Mouse (Mus musculus): ENCODE results near the gene Mtor. TPM values are rescaled to one million over a fixed set of nuclear protein-coding genes. Genes with fewer than 3 reads are reported as not detected.
A peak's percentile ranks its signal among the peaks of the same experiment; 100 is the strongest.

Mtor gene
- total and polyA plus RNA-seq, 2 experiments from 2014 or later = 28.0 to 43.6 TPM

DNA sequence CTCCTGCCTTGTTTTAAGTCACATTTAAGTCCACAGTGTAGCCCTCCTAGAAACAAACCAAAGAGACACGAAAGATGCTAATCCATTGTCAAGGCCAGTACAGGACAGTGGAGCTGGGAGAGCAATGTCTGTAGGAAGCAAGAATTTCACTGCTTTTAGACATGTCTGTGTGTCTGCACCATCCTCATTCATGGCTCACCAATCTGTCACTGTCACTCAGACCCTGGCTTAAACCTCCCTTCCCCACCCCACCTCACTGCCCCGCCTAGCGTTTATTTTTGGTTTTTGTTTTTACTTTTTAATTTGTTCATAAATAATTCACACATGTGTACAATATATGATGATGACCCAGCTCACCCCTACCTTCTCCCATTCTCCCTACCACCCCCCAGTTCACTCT lies 84.1 kb downstream of the Mtor start:
- no peak overlapping the region for H3K9ac ChIP-seq
- H3K4me1 ChIP-seq (ENCODE audit: insufficient read depth) = no peaks in the 10 kb centered on the region
- 95% methylated on average over 3 of the region's 3 CpGs for WGBS
- ATAC-seq (no peak), DNase-seq (no peak)
- peaks cover 88% of the 10 kb centered on the region for H3K36me3 ChIP-seq (ENCODE audit: insufficient read depth)
- no peaks in the 10 kb centered on the region for H3K27me3 ChIP-seq (ENCODE audit: insufficient read depth, low read length)
- TF ChIP-seq CTCF (IDR thresholded peaks at IDR 0.05; ENCODE audit: low read depth) = no peak
- no peaks in the 10 kb centered on the region for H3K9me3 ChIP-seq (ENCODE audit: low read length)
- no peak overlapping the region for H3K4me2 ChIP-seq (ENCODE audit: low read depth)
- H3K27ac ChIP-seq (ENCODE audit: low read depth, low read length) = no peak overlapping the region
- H3K4me3 ChIP-seq (ENCODE audit: low read depth, low read length) = no peak overlapping the region

DNA sequence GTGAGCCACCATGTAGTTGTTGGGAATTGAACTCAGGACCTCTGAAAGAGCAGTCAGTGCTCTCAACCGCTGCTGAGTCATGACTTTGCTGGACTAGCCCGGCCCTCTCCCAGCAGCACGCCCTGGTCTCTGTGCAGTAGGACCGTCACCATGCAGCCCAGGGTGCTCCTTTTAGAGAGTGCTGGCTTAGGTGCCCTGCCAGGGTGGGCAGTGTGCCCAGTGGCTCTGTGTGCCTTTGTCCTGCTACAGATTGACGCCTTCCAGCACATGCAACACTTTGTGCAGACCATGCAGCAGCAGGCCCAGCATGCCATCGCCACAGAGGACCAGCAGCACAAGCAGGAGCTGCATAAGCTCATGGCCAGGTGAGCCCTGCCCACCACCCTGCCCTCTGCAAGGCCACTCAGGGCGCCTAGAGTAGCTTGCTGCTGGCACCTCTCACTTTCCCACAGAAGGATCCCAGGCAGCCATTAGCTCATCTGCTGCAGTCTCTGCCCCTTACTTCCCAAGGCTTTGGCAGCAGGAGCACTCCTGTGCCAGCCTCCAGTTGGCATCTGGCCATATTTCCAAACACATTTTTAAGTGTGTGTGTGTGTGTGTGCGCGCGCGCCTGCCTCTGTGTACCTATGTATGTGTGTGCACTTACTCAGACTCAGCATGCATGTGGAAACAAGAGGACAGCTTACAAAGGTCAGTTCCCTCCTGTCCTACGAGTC lies 85.4 kb downstream of the Mtor start:
- Histone ChIP-seq H3K9ac (no peak overlapping the region), H3K9me3 (ENCODE audit: low read length) (no peaks in the 10 kb centered on the region), H3K4me2 (ENCODE audit: low read depth) (no peak overlapping the region), H3K4me1 (ENCODE audit: insufficient read depth) (no peaks in the 10 kb centered on the region), H3K4me3 (ENCODE audit: low read depth, low read length) (no peak overlapping the region), H3K27ac (ENCODE audit: low read depth, low read length) (no peak overlapping the region), H3K27me3 (ENCODE audit: insufficient read depth, low read length) (no peaks in the 10 kb centered on the region), H3K36me3 (ENCODE audit: insufficient read depth) (peaks cover 91% of the 10 kb centered on the region)
- TF ChIP-seq CTCF (IDR thresholded peaks at IDR 0.05; ENCODE audit: low read depth) = no peak
- 56% methylated on average over 12 of the region's 12 CpGs for WGBS
- ATAC-seq (peak; percentile 84), DNase-seq (peak; percentile 45)

DNA sequence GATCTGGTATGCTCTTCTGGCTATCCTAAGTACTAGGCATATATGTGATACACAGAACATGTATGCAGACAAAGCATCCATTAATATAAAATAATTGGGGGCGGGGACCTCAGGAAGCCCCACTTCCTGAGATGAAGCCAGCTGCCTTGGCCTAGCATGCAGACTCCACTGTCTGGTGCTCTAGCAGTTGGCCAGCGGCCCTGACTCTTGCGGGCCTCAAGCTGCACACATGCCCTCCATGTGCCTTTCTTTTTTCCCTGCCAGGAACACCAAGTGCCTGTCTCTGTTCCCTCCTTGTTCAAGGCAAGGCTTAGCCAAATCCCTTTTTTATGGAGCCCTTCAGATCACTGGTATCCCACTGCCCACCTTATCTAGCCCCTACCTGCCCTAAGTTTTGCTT lies 87.5 kb downstream of the Mtor start:
- no peak for TF ChIP-seq CTCF (IDR thresholded peaks at IDR 0.05; ENCODE audit: low read depth)
- H3K4me1 ChIP-seq (ENCODE audit: insufficient read depth) = no peaks in the 10 kb centered on the region
- no peak overlapping the region for H3K4me3 ChIP-seq (ENCODE audit: low read depth, low read length)
- no peaks in the 10 kb centered on the region for H3K9me3 ChIP-seq (ENCODE audit: low read length)
- DNase-seq (peak; percentile 11), ATAC-seq (no peak)
- no peak overlapping the region for H3K9ac ChIP-seq
- no peak overlapping the region for H3K4me2 ChIP-seq (ENCODE audit: low read depth)
- H3K27me3 ChIP-seq (ENCODE audit: insufficient read depth, low read length) = no peaks in the 10 kb centered on the region
- H3K36me3 ChIP-seq (ENCODE audit: insufficient read depth) = peaks cover 97% of the 10 kb centered on the region
- 70% methylated on average over 3 of the region's 3 CpGs for WGBS
- H3K27ac ChIP-seq (ENCODE audit: low read depth, low read length) = no peak overlapping the region

DNA sequence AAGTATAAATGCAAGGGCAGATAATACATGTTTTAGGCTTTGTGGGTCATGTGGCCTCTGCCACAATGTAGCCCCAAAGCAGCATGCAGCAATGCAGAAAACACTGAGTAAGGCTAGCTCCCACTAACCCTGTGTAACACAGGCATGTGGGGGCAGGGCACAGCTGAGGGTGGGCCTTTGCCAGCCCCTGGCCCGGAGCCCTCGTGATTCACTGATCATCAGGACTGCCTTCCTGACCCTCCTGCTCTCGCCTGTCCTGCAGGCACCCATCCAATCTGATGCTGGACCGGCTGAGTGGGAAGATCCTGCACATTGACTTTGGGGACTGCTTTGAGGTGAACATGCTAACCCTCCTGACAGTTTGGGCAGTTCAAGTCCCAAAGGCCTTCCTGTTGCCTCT lies 100.7 kb downstream of the Mtor start:
- TF ChIP-seq CTCF (IDR thresholded peaks at IDR 0.05; ENCODE audit: low read depth) = no peak
- Histone ChIP-seq H3K9ac (no peak overlapping the region), H3K9me3 (ENCODE audit: low read length) (no peaks in the 10 kb centered on the region), H3K36me3 (ENCODE audit: insufficient read depth) (peaks cover 87% of the 10 kb centered on the region), H3K4me2 (ENCODE audit: low read depth) (no peak overlapping the region), H3K27ac (ENCODE audit: low read depth, low read length) (no peak overlapping the region), H3K27me3 (ENCODE audit: insufficient read depth, low read length) (no peaks in the 10 kb centered on the region), H3K4me3 (ENCODE audit: low read depth, low read length) (no peak overlapping the region), H3K4me1 (ENCODE audit: insufficient read depth) (no peaks in the 10 kb centered on the region)
- DNase-seq = no peak
- ATAC-seq = no peak
- 89% methylated on average over 4 of the region's 4 CpGs for WGBS

DNA sequence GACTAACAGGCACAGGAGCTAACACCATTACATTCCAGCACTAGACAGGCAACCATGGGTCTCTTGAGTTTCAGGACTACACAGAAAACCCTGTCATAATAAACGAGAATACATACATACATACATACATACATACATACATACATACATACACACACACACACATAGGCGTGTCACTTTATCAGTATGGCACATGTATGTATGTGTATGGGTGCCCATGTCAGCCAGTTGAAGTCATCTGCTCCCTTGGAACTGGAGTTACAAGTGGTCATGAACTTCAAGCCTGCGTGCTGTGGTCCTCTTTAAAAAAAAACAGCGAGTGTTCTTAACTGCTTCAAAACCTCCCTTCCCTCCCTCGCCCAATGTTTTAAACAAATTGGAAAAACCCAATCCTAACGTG lies 109.4 kb downstream of the Mtor start:
- no peak; the same call in 1 of the 2 replicates for ATAC-seq
- TF ChIP-seq CTCF (IDR thresholded peaks at IDR 0.05; ENCODE audit: low read depth) = no peak
- Histone ChIP-seq H3K4me1 (ENCODE audit: insufficient read depth) (0 out of 2 replicates have a peak, but pooled peaks cover 10% of the 10 kb centered on the region), H3K9me3 (ENCODE audit: low read length) (no peaks in the 10 kb centered on the region), H3K9ac (peak overlapping the region; percentile 92), H3K4me3 (ENCODE audit: low read depth, low read length) (peak overlapping the region; percentile 90), H3K4me2 (ENCODE audit: low read depth) (peak overlapping the region; percentile 63), H3K27me3 (ENCODE audit: insufficient read depth, low read length) (no peaks in the 10 kb centered on the region), H3K36me3 (ENCODE audit: insufficient read depth) (peaks cover 67% of the 10 kb centered on the region), H3K27ac (ENCODE audit: low read depth, low read length) (peak overlapping the region; percentile 96)
- 35% methylated on average over 6 of the region's 6 CpGs for WGBS
- no peak for DNase-seq

DNA sequence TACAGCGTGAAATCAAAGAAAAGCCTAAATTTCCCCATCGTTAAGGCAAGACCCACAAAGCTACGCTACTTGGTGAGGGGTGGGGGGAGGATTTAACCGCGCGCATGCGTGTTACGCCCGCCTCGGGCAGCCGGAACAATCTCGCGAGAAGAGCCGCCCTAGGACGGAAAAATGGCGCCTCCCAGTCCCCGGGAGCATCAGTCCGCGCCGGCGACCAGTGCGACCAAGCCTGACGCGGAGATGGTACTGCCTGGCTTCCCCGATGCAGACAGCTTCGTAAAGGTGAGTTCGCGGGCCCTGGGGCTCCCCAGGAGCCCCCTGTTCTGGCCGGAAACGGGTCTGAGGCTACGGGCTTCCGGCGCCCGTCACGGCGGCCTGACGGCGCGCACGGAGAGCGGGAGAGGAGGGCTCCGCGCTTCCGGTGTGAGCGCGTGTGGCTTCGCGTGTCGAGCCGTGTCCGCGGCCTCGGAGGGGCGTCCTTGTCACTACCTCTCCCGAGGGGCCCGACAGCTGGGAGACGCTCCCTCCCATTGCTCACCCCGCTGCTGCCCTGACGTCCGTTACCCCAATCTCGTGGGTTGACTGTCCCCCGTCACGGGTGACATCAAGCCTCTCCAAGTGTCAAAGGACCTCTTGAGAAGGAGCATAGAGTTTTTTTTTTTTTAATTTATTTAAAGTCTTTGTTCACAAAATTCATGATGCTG lies 110.0 kb downstream of the Mtor start, which contains the start of gene Exosc10:
Gene Exosc10 (plus strand): TSS at position 133 of the 704 bp plus-strand sequence.
- WGBS = under 1% methylated on average over 60 of the region's 63 CpGs
- ATAC-seq (peak; percentile 98), DNase-seq (peak; percentile 96)
- peak within 1 kb of the TSS; percentile 90 for H3K4me3 ChIP-seq (ENCODE audit: low read depth, low read length)
- H3K27ac ChIP-seq (ENCODE audit: low read depth, low read length) = peak within 1 kb of the TSS; percentile 96
- TF ChIP-seq CTCF (IDR thresholded peaks at IDR 0.05; ENCODE audit: low read depth) = no peak
- peak within 1 kb of the TSS; percentile 92 for H3K9ac ChIP-seq
- no peaks in the 10 kb centered on the region for H3K27me3 ChIP-seq (ENCODE audit: insufficient read depth, low read length)
- peak within 1 kb of the TSS; percentile 63 for H3K4me2 ChIP-seq (ENCODE audit: low read depth)
- H3K9me3 ChIP-seq (ENCODE audit: low read length) = no peaks in the 10 kb centered on the region
- peaks cover 67% of the 10 kb centered on the region for H3K36me3 ChIP-seq (ENCODE audit: insufficient read depth)
- H3K4me1 ChIP-seq (ENCODE audit: insufficient read depth) = 0 out of 2 replicates have a peak, but pooled peaks cover 10% of the 10 kb centered on the region

DNA sequence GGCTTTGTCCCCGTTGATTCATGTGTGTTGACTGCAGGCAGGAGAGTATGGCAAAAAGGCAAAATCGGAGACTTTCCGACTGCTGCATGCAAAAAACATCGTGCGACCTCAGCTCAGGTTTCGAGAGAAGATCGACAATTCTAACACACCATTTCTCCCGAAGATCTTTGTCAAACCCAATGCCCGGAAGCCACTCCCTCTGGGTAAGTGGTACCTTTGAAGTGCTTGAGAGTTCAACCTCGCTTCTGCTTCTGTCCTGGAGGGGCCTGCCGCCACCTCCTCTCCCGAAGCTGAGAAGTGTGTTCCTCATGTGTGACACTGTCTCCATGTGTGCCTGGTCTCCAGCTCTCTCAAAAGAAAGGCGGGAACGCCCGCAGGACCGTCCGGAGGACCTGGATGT lies 114.3 kb downstream of the Mtor start:
- Histone ChIP-seq H3K4me1 (ENCODE audit: insufficient read depth) (0 out of 2 replicates have a peak, but pooled peaks cover 9% of the 10 kb centered on the region), H3K36me3 (ENCODE audit: insufficient read depth) (peaks cover 74% of the 10 kb centered on the region), H3K9ac (no peak overlapping the region), H3K9me3 (ENCODE audit: low read length) (no peaks in the 10 kb centered on the region), H3K27me3 (ENCODE audit: insufficient read depth, low read length) (no peaks in the 10 kb centered on the region), H3K4me2 (ENCODE audit: low read depth) (no peak overlapping the region), H3K4me3 (ENCODE audit: low read depth, low read length) (no peak overlapping the region), H3K27ac (ENCODE audit: low read depth, low read length) (no peak overlapping the region)
- 96% methylated on average over 17 of the region's 17 CpGs for WGBS
- DNase-seq (no peak), ATAC-seq (no peak)
- TF ChIP-seq CTCF (IDR thresholded peaks at IDR 0.05; ENCODE audit: low read depth) = no peak

All from forebrain, postnatal 0 days (tissue).